Mouse (Mus musculus) megakaryocyte progenitor cell, adult 5-6 weeks (primary cell): ENCODE data around the gene Clec4a4. TPM values are rescaled to one million over a fixed set of nuclear protein-coding genes. Genes with fewer than 3 reads are reported as not detected.
A peak's percentile ranks its signal among the peaks of the same experiment; 100 is the strongest.
"Not testable (repeated sequence)": the region's sequence is repeated elsewhere in the genome, so short reads cannot be mapped to it uniquely, and the experiment has no call there.

Experiments
- ATAC-seq: replicated peaks from 2 replicates; pipeline ENCODE4 v1.8.0; 2016; ENCODE audit warnings: mild to moderate bottlenecking, moderate TSS enrichment, inconsistent platforms; ENCODE audit not compliant: poor library complexity
- total RNA-seq, 2 experiments: library from RNA; stranded (forward) in 1 of 2; stranded (reverse) in 1 of 2; fragments of 157-497, 149-512 nt in 1 of 2; fragments of 200-1000 nt in 1 of 2; gene quantifications; 2 replicates each; pipeline versions ENCODE4 v1.2.3 to v1.2.4; 2015 to 2017

Clec4a4 gene
- total RNA-seq (2015), result not detected in 2 replicates
- not detected in 2 replicates for total RNA-seq (2017)

GRCm38 (mm10) chr6:122989876-122990437, at the start of gene Clec4a4:
Gene Clec4a4 (plus strand): TSS chr6:122990367.
- peak; percentile 95 for ATAC-seq

GRCm38 (mm10) chr6:122946760-122947159, 43.4 kb upstream of the Clec4a4 start:
- peak; percentile 95 for ATAC-seq

- ATAC-seq, result peak; percentile 100
Observed at GRCm38 (mm10) chr6:122952401-122952800, 37.8 kb upstream of the Clec4a4 start, which contains the start of gene Clec4a3. Gene Clec4a3 (plus strand): TSS chr6:122952515.

GRCm38 (mm10) chr6:122964562-122964961, 25.6 kb upstream of the Clec4a4 start:
- peak; percentile 86 for ATAC-seq

GRCm38 (mm10) chr6:122969048-122969447, 21.1 kb upstream of the Clec4a4 start:
- peak; percentile 58 for ATAC-seq

GRCm38 (mm10) chr6:123004696-123005095, 14.5 kb downstream of the Clec4a4 start:
- not testable (repeated sequence) for ATAC-seq

GRCm38 (mm10) chr6:123005591-123005990, 15.4 kb downstream of the Clec4a4 start:
- peak; percentile 57; the same call in 1 of the 2 replicates for ATAC-seq

- ATAC-seq, result peak; percentile 55
Observed at GRCm38 (mm10) chr6:123049742-123050372, 59.7 kb downstream of the Clec4a4 start, which contains the start of gene Clec4b1. Gene Clec4b1 (plus strand): TSS chr6:123049962.

Other genes starting within 250 kb of the Clec4a4 start
- 7.0 and 10.0 TPM in 2 replicates for gene Slc2a3, start 188.7 kb upstream of the Clec4a4 start, total RNA-seq (2015)
- gene Slc2a3, start 188.7 kb upstream of the Clec4a4 start, total RNA-seq (2017), result 12.4 and 13.9 TPM in 2 replicates
- gene Foxj2, start 170.5 kb upstream of the Clec4a4 start, total RNA-seq (2015), result 9.9 and 10.3 TPM in 2 replicates
- 3.0 and 3.5 TPM in 2 replicates for gene Foxj2, start 170.5 kb upstream of the Clec4a4 start, total RNA-seq (2017)
- gene C3ar1, start 134.2 kb upstream of the Clec4a4 start, total RNA-seq (2015), result 0.05 TPM in 1 of 2 replicates, not detected in the other
- gene C3ar1, start 134.2 kb upstream of the Clec4a4 start, total RNA-seq (2017), result not detected in 2 replicates
- gene Necap1, start 115.9 kb upstream of the Clec4a4 start, total RNA-seq (2015), result 23.2 and 23.3 TPM in 2 replicates
- 12.3 and 19.7 TPM in 2 replicates for gene Necap1, start 115.9 kb upstream of the Clec4a4 start, total RNA-seq (2017)
- 2.1 and 2.9 TPM in 2 replicates for gene Clec4a1, start 68.5 kb upstream of the Clec4a4 start, total RNA-seq (2015)
- gene Clec4a1, start 68.5 kb upstream of the Clec4a4 start, total RNA-seq (2017), result 0.79 and 0.81 TPM in 2 replicates
- gene Clec4a3, start 37.9 kb upstream of the Clec4a4 start, total RNA-seq (2015), result 3.1 and 3.3 TPM in 2 replicates
- 0.41 and 5.4 TPM in 2 replicates for gene Clec4a3, start 37.9 kb upstream of the Clec4a4 start, total RNA-seq (2017)
- gene Clec4b1, start 59.6 kb downstream of the Clec4a4 start, total RNA-seq (2015), result 0.74 and 1.1 TPM in 2 replicates
- gene Clec4b1, start 59.6 kb downstream of the Clec4a4 start, total RNA-seq (2017), result 2.4 and 3.4 TPM in 2 replicates
- 80.3 and 116 TPM in 2 replicates for gene Clec4a2, start 116.1 kb downstream of the Clec4a4 start, total RNA-seq (2015)
- 53.9 and 91.2 TPM in 2 replicates for gene Clec4a2, start 116.1 kb downstream of the Clec4a4 start, total RNA-seq (2017)
- 6.5 and 11.4 TPM in 2 replicates for gene Clec4b2, start 182.5 kb downstream of the Clec4a4 start, total RNA-seq (2015)
- gene Clec4b2, start 182.5 kb downstream of the Clec4a4 start, total RNA-seq (2017), result 10.7 and 13.6 TPM in 2 replicates
- 0.81 TPM in 1 of 2 replicates, not detected in the other for gene Clec4n, start 239.5 kb downstream of the Clec4a4 start, total RNA-seq (2015)
- 0.54 and 1.2 TPM in 2 replicates for gene Clec4n, start 239.5 kb downstream of the Clec4a4 start, total RNA-seq (2017)